Mouse (Mus musculus) mature B cell (primary cell): Measurements from ENCODE around the gene Nsf.

ENCODE experiments used
- in situ Hi-C: fragments of 300-500 bp; cut with MboI; formaldehyde crosslinking; loops from 2 replicates; pipeline ENCODE4 v1.14.3; 2019

The Nsf gene

DNA sequence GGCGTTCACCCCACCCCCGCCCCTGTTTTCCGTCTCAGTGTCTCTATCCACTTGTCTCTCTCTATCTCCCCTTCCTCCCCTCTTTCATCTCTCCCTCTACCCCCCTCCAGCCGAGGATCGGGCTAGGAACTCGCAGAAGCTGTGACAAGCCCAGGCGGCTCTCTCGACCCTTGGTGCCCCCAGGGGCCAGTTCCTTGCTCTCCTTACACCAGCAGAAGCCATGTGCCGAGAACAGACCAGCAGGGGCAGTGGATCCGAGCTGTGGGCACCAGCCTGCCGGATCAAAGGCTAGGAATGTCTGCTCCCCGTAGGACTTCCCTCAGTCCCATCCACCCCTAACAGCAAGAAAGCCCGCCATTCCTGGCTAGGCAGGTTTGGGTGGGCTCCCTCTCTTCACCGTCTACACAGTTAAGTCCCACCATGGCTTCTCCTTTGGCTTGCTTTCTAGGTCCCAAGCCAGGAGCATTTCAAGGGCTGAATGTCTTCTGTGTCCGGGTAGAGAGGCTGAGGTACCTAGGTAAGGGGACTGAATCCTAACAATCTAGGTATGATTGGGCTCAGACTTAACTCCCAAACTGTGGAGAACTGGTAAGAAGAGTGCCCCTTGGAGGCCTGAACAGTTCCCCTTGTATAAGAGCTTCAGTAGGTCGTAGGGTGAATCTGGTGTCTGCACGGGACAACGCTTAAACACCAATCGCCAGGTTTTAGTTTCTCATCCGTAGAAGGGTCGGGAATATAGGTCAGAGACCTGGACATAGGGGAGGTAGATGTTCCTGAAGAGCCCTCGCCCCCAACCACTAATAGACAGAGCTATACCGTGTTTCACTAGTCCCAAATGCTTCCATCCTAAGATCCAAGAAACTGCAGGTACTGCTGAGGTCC lies 181.1 kb downstream of the Nsf start:
- in situ Hi-C loops: loop anchor here (25.0 kb wide), 1 partner anchor 415 kb away; the partner anchor contains the start of gene Sppl2c
